In genomic region chr16:24778432-24779274, GRCm38 (mm10) we compare ENCODE assay signal across 14 mouse cellular contexts.
DNase-seq lines count a peak whose midpoint lies in the region; ATAC-seq lines count a peak whose summit lies in the region.
"Had no signal": no experiment of that assay in that cellular context is flagged by ENCODE, and none has a peak within 500 bp of the region (broad histone marks: within the 10 kb centered on the region; RNA-seq: fewer than 3 reads in every experiment).

No protein-coding gene starts in this region.

- H3K9me3 ChIP-seq in neural tube, embryonic 11.5 days (ENCODE audit: control insufficient read depth, low read length), result no peaks in the 10 kb centered on the region
- no peaks in the 10 kb centered on the region for H3K9me3 ChIP-seq in neural tube, embryonic 15.5 days (replicated peaks)
- H3K9me3 ChIP-seq in hindbrain, embryonic 14.5 days (ENCODE audit: control insufficient read depth, low read length), result no peaks in the 10 kb centered on the region
- H3K9me3 ChIP-seq in neural tube, embryonic 13.5 days, result no peaks in the 10 kb centered on the region
- H3K9me3 ChIP-seq: embryonic facial prominence, embryonic 15.5 days; heart, embryonic 15.5 days had no signal

- WGBS in neural tube, embryonic 11.5 days, result 73% methylated on average over 8 of the region's 8 CpGs
- 56% methylated on average over 8 of the region's 8 CpGs for WGBS in neural tube, embryonic 15.5 days
- 55% methylated on average over 8 of the region's 8 CpGs for WGBS in hindbrain, embryonic 14.5 days
- WGBS in neural tube, embryonic 13.5 days, result 62% methylated on average over 8 of the region's 8 CpGs

- peak; percentile 86; the same call in 1 of the 2 replicates for ATAC-seq in neural tube, embryonic 11.5 days (ENCODE audit: insufficient read depth, low FRiP score, low TSS enrichment)
- no peak for ATAC-seq in neural tube, embryonic 15.5 days (ENCODE audit: low FRiP score)
- ATAC-seq in hindbrain, embryonic 14.5 days (ENCODE audit: low FRiP score), result peak; percentile 91
- peak; percentile 75; the same call in 1 of the 2 replicates for ATAC-seq in neural tube, embryonic 13.5 days (ENCODE audit: low read depth)
- ATAC-seq: inflammation-experienced regulatory T-cells, adult 6 months had no signal

- no peaks in the 10 kb centered on the region for H3K27me3 ChIP-seq in neural tube, embryonic 11.5 days (ENCODE audit: control insufficient read depth, insufficient read depth, low read length)
- H3K27me3 ChIP-seq in neural tube, embryonic 15.5 days (replicated peaks), result no peaks in the 10 kb centered on the region
- no peaks in the 10 kb centered on the region for H3K27me3 ChIP-seq in hindbrain, embryonic 14.5 days (ENCODE audit: control insufficient read depth, insufficient read depth, low read length)
- H3K27me3 ChIP-seq in neural tube, embryonic 13.5 days, result no peaks in the 10 kb centered on the region
- H3K27me3 ChIP-seq: embryonic facial prominence, embryonic 15.5 days; heart, embryonic 15.5 days had no signal

- no peak overlapping the region for H3K9ac ChIP-seq in neural tube, embryonic 11.5 days (ENCODE audit: low read length)
- no peak overlapping the region for H3K9ac ChIP-seq in neural tube, embryonic 15.5 days (replicated peaks)
- no peak overlapping the region for H3K9ac ChIP-seq in hindbrain, embryonic 14.5 days
- H3K9ac ChIP-seq in neural tube, embryonic 13.5 days, result no peak overlapping the region
- H3K9ac ChIP-seq: embryonic facial prominence, embryonic 15.5 days; heart, embryonic 15.5 days had no signal

- no peak overlapping the region for H3K4me2 ChIP-seq in neural tube, embryonic 11.5 days (ENCODE audit: low read depth)
- no peak overlapping the region for H3K4me2 ChIP-seq in neural tube, embryonic 15.5 days
- no peak overlapping the region for H3K4me2 ChIP-seq in hindbrain, embryonic 14.5 days (replicated peaks)
- H3K4me2 ChIP-seq in neural tube, embryonic 13.5 days, result no peak overlapping the region
- H3K4me2 ChIP-seq: embryonic facial prominence, embryonic 15.5 days; heart, embryonic 15.5 days; liver, embryonic 11.5 days had no signal

- H3K4me1 ChIP-seq in neural tube, embryonic 11.5 days (ENCODE audit: control insufficient read depth, insufficient read depth, low read length), result no peaks in the 10 kb centered on the region
- H3K4me1 ChIP-seq in neural tube, embryonic 15.5 days, result no peaks in the 10 kb centered on the region
- no peaks in the 10 kb centered on the region for H3K4me1 ChIP-seq in hindbrain, embryonic 14.5 days (replicated peaks; ENCODE audit: control insufficient read depth, insufficient read depth, low read length)
- peaks cover 9% of the 10 kb centered on the region for H3K4me1 ChIP-seq in neural tube, embryonic 13.5 days (replicated peaks)
- H3K4me1 ChIP-seq: embryonic facial prominence, embryonic 15.5 days; heart, embryonic 15.5 days had no signal

- no peaks in the 10 kb centered on the region for H3K36me3 ChIP-seq in neural tube, embryonic 11.5 days (ENCODE audit: control insufficient read depth, insufficient read depth, low read length)
- no peaks in the 10 kb centered on the region for H3K36me3 ChIP-seq in neural tube, embryonic 15.5 days
- no peaks in the 10 kb centered on the region for H3K36me3 ChIP-seq in hindbrain, embryonic 14.5 days (replicated peaks; ENCODE audit: control insufficient read depth, insufficient read depth)
- H3K36me3 ChIP-seq in neural tube, embryonic 13.5 days, result no peaks in the 10 kb centered on the region
- H3K36me3 ChIP-seq: embryonic facial prominence, embryonic 15.5 days; heart, embryonic 15.5 days had no signal

- DNase-seq in cerebellum, postnatal 14 days, result peak; percentile 12 to 21
- DNase-seq in cerebellum, adult 11 months, result no peak
- peak; percentile 21 for DNase-seq in neural tube, embryonic 11.5 days (ENCODE audit: low spot score)
- DNase-seq in hindbrain, embryonic 14.5 days (ENCODE audit: low spot score), result peak; percentile 26
- no peak for DNase-seq in spleen, adult 18-20 months
- DNase-seq in lung, adult 18-20 months, result no peak
- DNase-seq: adrenal gland, adult 8-10 months; lung, postnatal 10 days had no signal

- no peak overlapping the region for H3K27ac ChIP-seq in neural tube, embryonic 11.5 days (ENCODE audit: low read depth, low read length)
- H3K27ac ChIP-seq in neural tube, embryonic 15.5 days (replicated peaks), result no peak overlapping the region
- H3K27ac ChIP-seq in hindbrain, embryonic 14.5 days, result no peak overlapping the region
- no peak overlapping the region for H3K27ac ChIP-seq in neural tube, embryonic 13.5 days (replicated peaks)
- H3K27ac ChIP-seq: embryonic facial prominence, embryonic 15.5 days; heart, embryonic 15.5 days had no signal

- H3K4me3 ChIP-seq in neural tube, embryonic 11.5 days (ENCODE audit: low read depth, low read length), result no peak overlapping the region
- H3K4me3 ChIP-seq in neural tube, embryonic 15.5 days (replicated peaks), result no peak overlapping the region
- H3K4me3 ChIP-seq in hindbrain, embryonic 14.5 days (replicated peaks; ENCODE audit: low read length), result no peak overlapping the region
- no peak overlapping the region for H3K4me3 ChIP-seq in neural tube, embryonic 13.5 days
- H3K4me3 ChIP-seq: embryonic facial prominence, embryonic 15.5 days; heart, embryonic 15.5 days had no signal

Comparison
In these comparisons a context has a peak if more than half of its experiments do, and no peak if none do; other contexts are left out.
1. DNase-seq: peak in cerebellum, postnatal 14 days (2 of 2), neural tube, embryonic 11.5 days (single experiment) and hindbrain, embryonic 14.5 days (single experiment); none in cerebellum, adult 11 months (single experiment), spleen, adult 18-20 months (0 of 2) and lung, adult 18-20 months (0 of 2).